Mouse (Mus musculus) mature B cell (primary cell): ENCODE measurements around the gene Gm9495.
"Not testable (repeated sequence)": the region's sequence is repeated elsewhere in the genome, so short reads cannot be mapped to it uniquely, and the experiment has no call there.

Experiments
- in situ Hi-C: fragments of 300-500 bp; cut with MboI; formaldehyde crosslinking; loops from 2 replicates; pipeline ENCODE4 v1.14.3; 2019

Gene Gm9495

DNA sequence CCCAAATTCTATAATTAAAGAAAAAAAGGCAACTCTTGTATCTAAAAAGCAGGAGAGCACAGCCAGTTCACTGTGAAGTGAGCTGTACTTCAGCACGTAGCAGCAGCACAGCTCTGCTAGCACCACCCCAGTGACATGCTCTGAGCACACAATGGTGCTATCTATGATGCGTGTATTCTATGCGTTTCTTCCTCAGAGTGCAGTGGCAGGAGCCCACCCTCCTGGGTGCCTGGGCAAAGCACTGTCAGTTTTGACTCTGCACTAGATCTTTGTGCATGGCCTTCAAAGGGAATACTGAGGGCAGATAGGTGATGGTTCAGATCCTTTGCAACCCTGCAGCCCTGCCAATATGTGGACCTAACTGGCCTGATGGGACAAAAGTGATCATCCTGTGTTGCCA is at the start of gene Gm9495:
Gene Gm9495 (minus strand): TSS at position 101 of the 400 bp plus-strand sequence.
- in situ Hi-C loops, result not testable (repeated sequence)

DNA sequence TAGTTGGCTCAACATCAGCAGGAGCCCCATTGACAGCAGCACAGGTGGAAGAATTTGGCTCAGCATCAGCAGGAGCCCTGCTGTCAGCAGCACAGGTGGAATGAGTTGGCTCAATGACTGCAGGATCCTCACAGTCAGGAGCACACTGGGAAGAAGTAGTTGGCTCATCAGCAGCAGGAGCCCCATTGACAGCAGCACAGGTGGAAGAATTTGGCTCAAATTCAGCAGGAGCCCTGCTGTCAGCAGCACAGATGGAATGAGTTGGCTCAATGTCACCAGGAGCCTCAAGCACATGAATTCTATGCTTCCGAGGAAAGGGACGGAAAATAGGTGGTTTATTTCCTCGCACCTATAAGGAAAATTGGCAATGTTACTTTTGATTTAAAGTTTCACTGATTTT is 21.6 kb upstream of the Gm9495 start:
- in situ Hi-C loops, result not testable (repeated sequence)

DNA sequence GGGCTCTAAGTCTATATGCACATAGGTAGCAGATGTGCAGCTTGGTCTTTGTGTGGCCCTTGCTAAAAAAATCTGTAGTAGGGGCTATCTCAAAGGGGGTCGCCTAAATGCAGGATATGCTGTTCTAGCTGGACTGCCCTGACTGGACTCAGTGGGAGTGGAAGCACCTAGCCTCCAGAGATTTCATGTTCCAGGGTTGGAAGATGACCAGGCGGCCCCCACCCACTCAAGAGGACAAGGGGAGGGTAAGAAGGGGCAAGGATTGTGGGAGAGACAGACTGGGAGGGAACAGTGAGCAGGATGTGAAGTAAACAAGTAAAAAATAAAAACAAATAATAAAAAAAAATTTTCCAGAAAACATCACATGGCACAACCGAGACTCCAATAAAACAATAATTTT is 33.3 kb downstream of the Gm9495 start:
- in situ Hi-C loops, result not testable (repeated sequence)

- in situ Hi-C loops, result no loop called here
Observed at GRCm38 (mm10) chr8:69414326-69414725, 39.0 kb downstream of the Gm9495 start.

- in situ Hi-C loops, result no loop called here
Observed at GRCm38 (mm10) chr8:69404768-69405167, 48.6 kb downstream of the Gm9495 start.

DNA sequence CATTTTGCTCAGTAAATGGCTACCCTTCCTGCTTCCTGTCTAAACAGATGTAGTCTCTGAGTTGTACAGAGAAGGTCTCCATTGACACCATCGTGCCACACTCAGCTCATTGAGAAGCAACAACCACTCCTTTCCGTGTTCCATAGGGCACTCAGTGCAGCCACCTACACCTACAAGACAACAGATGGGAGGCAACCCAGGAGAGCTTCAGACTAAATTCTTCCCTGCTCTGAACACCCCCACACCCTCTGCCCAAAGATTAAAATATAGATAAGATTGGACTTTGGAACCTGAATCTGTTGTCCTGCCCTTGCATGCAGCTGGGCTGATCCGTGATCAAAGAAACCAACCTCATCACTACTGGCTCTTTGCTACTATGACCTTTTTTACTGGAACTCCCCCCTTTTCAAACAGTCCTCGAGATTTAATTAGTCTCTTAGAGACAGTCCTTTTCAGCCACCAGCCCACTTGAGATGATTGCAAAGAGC is 53.4 kb downstream of the Gm9495 start:
- in situ Hi-C loops, result no loop called here

DNA sequence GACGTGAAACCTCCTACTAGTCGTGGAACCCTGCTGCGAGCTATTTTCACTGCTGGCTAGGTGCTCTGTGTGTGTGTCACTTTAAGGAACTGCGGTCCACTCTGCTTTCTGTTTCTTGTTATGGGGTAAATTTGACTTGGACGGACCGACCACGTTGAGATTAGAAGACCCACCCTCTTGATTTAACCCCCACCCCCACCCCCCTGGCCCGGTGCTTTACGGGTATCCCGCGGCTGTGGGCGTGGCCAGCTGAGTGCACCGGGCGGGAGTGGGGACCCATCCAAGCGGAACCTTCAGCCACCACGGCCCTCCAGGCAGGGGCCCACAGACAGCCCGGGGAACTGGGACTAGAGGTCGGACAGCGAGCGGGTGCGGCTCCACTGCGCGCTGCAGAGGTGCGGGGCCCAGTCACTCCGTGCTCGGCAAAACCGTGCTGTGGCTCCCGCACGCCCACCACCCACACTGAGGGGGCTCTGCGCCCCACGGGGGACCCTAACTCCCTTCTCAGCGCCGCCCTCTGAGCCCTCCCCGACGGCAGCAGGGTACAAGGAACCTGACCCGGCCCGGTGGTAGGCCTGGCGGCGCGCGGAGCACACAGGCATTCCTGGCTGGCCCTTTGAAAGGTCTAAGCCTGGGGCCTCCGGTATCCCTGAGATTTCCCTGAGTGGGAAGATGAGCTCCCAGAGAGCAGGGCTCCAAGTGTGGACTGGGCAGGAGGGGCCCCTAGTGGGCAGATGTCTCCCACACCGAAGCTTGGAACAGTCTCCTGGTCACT is 54.0 kb downstream of the Gm9495 start:
- in situ Hi-C loops, result no loop called here

DNA sequence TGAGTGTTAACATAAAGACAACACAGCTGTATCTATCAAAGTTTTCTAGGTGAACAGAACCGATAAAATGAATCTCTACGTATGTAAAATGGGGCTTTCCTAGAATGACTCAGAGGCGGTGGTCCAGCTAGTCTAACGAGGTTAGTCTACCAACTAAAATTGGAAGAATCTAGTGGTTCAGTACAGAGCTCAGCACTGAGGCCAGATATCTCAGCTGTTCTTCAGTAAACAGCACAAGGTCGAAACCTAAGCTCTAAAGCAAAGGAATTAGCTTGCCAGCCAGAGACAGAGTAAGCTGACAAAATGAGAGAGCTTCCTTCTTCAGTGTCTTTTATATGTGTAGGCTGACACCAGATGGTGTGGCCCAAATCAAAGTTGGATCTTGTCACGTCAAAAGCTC is 57.2 kb downstream of the Gm9495 start:
- in situ Hi-C loops, result no loop called here

DNA sequence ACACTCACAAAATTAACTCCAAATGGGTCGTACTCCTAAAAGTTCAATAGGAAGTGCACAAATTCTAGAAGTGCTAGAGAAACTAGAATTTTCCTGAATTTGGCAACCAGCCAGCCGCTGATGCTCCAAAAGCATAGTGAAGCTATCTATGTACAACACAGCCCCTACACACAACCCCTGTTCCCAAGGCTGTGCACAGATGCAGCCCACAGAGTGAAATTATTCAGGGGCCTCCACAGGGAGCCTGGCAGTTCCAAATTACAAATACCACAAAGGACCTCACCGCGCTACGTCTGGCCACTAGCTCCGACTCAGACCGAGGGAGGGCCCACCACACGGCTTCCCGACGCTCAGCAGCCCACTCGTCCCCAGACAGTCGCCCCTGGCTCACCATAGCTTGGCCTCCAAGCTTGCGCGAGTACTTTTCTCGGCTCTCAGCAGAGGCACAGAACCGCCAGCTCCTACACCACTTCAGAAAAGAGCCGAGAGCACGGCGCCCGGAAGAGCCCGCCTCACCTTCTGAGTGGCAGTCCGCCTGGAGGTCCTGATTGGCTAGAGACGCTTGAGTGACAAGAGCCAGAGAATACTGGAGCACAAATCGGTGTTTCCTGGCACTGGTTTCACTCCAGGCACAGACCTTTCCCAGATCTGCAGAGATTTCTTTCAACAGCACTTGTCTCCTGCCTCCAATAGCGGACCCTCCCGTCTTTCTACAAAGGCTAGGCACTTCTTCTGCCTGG is 58.1 kb downstream of the Gm9495 start:
- in situ Hi-C loops, result no loop called here

GRCm38 (mm10) chr8:69384361-69384760 is 69.0 kb downstream of the Gm9495 start:
- in situ Hi-C loops, result no loop called here
